Comparison of ENCODE assay signal across 11 mouse cellular contexts in the genomic region with DNA sequence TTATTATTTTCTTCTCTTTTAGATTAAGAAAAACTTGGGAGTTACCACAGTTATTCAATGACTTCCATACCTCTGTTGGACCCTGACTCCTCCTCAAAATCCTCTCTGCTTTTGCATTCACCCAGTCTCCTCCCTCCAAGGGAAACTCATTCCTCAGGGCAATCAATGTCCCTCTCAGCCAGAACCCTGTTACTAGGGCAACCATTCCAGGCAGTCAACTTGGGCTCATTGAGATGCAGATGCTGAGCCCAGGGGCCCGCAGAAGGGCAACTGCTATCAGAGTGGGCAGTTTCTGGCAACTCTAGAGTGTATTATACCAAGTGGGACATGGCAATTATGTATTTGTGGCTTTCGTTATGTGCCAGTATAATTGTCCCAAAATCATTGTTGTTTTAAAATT.
DNase-seq lines count a peak whose midpoint lies in the region; ATAC-seq lines count a peak whose summit lies in the region.
"Had no signal": no experiment of that assay in that cellular context is flagged by ENCODE, and none has a peak within 500 bp of the region (broad histone marks: within the 10 kb centered on the region; RNA-seq: fewer than 3 reads in every experiment).

No protein-coding gene starts in this region.

- H3K9me3 ChIP-seq in embryonic facial prominence, embryonic 11.5 days (replicated peaks; ENCODE audit: control insufficient read depth, low read length), result no peaks in the 10 kb centered on the region
- no peaks in the 10 kb centered on the region for H3K9me3 ChIP-seq in hindbrain, embryonic 16.5 days (ENCODE audit: control insufficient read depth, low read length)
- no peaks in the 10 kb centered on the region for H3K9me3 ChIP-seq in heart, embryonic 12.5 days (replicated peaks)
- H3K9me3 ChIP-seq: heart, embryonic 13.5 days had no signal

- ATAC-seq in embryonic facial prominence, embryonic 11.5 days (replicated peaks; ENCODE audit: insufficient number of reproducible peaks, low FRiP score, low TSS enrichment, low read depth), result peak; percentile 76
- peak; percentile 97 for ATAC-seq in hindbrain, embryonic 16.5 days
- no peak for ATAC-seq in heart, embryonic 12.5 days (ENCODE audit: insufficient number of reproducible peaks, low FRiP score)

- H3K27me3 ChIP-seq in embryonic facial prominence, embryonic 11.5 days (ENCODE audit: control insufficient read depth, insufficient read depth, low read length), result no peaks in the 10 kb centered on the region
- no peaks in the 10 kb centered on the region for H3K27me3 ChIP-seq in hindbrain, embryonic 16.5 days (replicated peaks; ENCODE audit: control insufficient read depth, insufficient read depth, low read length)
- no peaks in the 10 kb centered on the region for H3K27me3 ChIP-seq in heart, embryonic 12.5 days (replicated peaks)
- H3K27me3 ChIP-seq: CH12.LX; heart, embryonic 13.5 days had no signal

- H3K4me2 ChIP-seq in embryonic facial prominence, embryonic 11.5 days (ENCODE audit: low read depth, low read length), result no peak overlapping the region
- no peak overlapping the region for H3K4me2 ChIP-seq in hindbrain, embryonic 16.5 days (ENCODE audit: low read length)
- no peak overlapping the region for H3K4me2 ChIP-seq in heart, embryonic 12.5 days
- H3K4me2 ChIP-seq: heart, embryonic 13.5 days had no signal

- no peak overlapping the region for H3K9ac ChIP-seq in embryonic facial prominence, embryonic 11.5 days (replicated peaks; ENCODE audit: low read length)
- H3K9ac ChIP-seq in hindbrain, embryonic 16.5 days (ENCODE audit: low read depth, low read length), result no peak overlapping the region
- H3K9ac ChIP-seq in heart, embryonic 12.5 days, result no peak overlapping the region
- H3K9ac ChIP-seq: heart, embryonic 13.5 days had no signal

- H3K4me3 ChIP-seq in embryonic facial prominence, embryonic 11.5 days (ENCODE audit: low read depth, low read length), result no peak overlapping the region
- no peak overlapping the region for H3K4me3 ChIP-seq in hindbrain, embryonic 16.5 days (ENCODE audit: low read length)
- H3K4me3 ChIP-seq in heart, embryonic 12.5 days, result no peak overlapping the region
- H3K4me3 ChIP-seq: heart, embryonic 13.5 days had no signal

- H3K36me3 ChIP-seq in embryonic facial prominence, embryonic 11.5 days (replicated peaks; ENCODE audit: control insufficient read depth, insufficient read depth, low read depth, low read length), result no peaks in the 10 kb centered on the region
- no peaks in the 10 kb centered on the region for H3K36me3 ChIP-seq in hindbrain, embryonic 16.5 days (ENCODE audit: control insufficient read depth, insufficient read depth, low read length)
- H3K36me3 ChIP-seq in heart, embryonic 12.5 days, result no peaks in the 10 kb centered on the region
- H3K36me3 ChIP-seq: heart, embryonic 13.5 days had no signal

- H3K4me1 ChIP-seq in embryonic facial prominence, embryonic 11.5 days (ENCODE audit: control insufficient read depth, insufficient read depth, low read length), result no peaks in the 10 kb centered on the region
- no peaks in the 10 kb centered on the region for H3K4me1 ChIP-seq in hindbrain, embryonic 16.5 days (ENCODE audit: control insufficient read depth, insufficient read depth, low read depth, low read length)
- no peaks in the 10 kb centered on the region for H3K4me1 ChIP-seq in heart, embryonic 12.5 days (replicated peaks)
- H3K4me1 ChIP-seq: heart, embryonic 13.5 days had no signal

- intact Hi-C loops in left cerebral cortex, postnatal 14 days (cut with DNase I), result no loop called here
- intact Hi-C loops in heart, postnatal 25 days (cut with DNase I), result no loop called here

- 15% methylated on average over 2 of the region's 2 CpGs for WGBS in embryonic facial prominence, embryonic 11.5 days
- WGBS in hindbrain, embryonic 16.5 days, result 12% methylated on average over 2 of the region's 2 CpGs
- WGBS in heart, embryonic 12.5 days, result 42% methylated on average over 2 of the region's 2 CpGs

- DNase-seq in left cerebral cortex, postnatal 14 days (ENCODE audit: low spot score in 2 of 2), result peak; percentile 27 to 36
- no peak for DNase-seq in left cerebral cortex, adult 18-20 months (ENCODE audit: low spot score in 2 of 2)
- DNase-seq in embryonic facial prominence, embryonic 11.5 days (ENCODE audit: low spot score), result peak; percentile 30
- peak; percentile 82 for DNase-seq in retina, embryonic 14.5 days (ENCODE audit: low spot score)
- no peak for DNase-seq in heart, postnatal 25 days (ENCODE audit: low spot score)
- no peak for DNase-seq in kidney, adult 8-10 months
- DNase-seq: adrenal gland, postnatal 25 days had no signal

- no peak overlapping the region for H3K27ac ChIP-seq in embryonic facial prominence, embryonic 11.5 days (replicated peaks; ENCODE audit: low read depth, low read length)
- H3K27ac ChIP-seq in hindbrain, embryonic 16.5 days (ENCODE audit: low read depth, low read length), result no peak overlapping the region
- no peak overlapping the region for H3K27ac ChIP-seq in heart, embryonic 12.5 days (ENCODE audit: poor library complexity, severe bottlenecking)
- H3K27ac ChIP-seq: heart, embryonic 13.5 days had no signal

Comparison
In these comparisons a context has a peak if more than half of its experiments do, and no peak if none do; other contexts are left out.
1. DNase-seq: peak in left cerebral cortex, postnatal 14 days (2 of 2), embryonic facial prominence, embryonic 11.5 days (single experiment) and retina, embryonic 14.5 days (single experiment); none in left cerebral cortex, adult 18-20 months (0 of 2), heart, postnatal 25 days (single experiment) and kidney, adult 8-10 months (0 of 2).